Mouse (Mus musculus): Measurements from ENCODE around the gene Col23a1.

DNA sequence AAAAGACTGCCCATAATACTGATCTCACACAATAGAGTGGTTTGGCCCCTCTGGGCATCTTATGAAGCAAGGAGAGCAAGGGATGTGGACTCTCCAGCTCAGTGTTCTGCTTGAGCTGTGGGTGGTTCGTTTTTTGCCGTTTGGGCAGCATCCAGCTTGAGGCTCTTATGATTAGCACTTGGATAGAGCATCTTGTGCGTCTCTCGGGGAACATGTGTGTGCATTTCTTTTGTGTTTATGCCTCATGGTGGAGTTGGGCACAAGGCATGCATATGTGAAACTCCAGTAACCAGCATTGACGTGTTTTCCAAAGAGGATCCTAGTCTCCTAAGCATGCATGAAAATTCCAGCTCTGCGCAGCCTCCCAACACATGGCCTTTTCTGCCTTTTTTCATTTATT is 47.9 kb downstream of the Col23a1 start:
- no peak for TF ChIP-seq CTCF (conservative IDR thresholded peaks at IDR 0.05; ENCODE audit: insufficient read depth, insufficient read length, low read depth, low read length)
- no peak for TF ChIP-seq POLR2A (IDR thresholded peaks at IDR 0.05; ENCODE audit: low read depth, low read length)

Measured in kidney, adult 2 months (tissue).